Mouse (Mus musculus): ENCODE measurements at regions not wholly inside any gene's neighbourhood (a gene's known extent, or its start where the extent isn't known, plus 50 kb on each side); places are given as distances from the start of the nearest gene placed in this dataset.

- H3K4me1 ChIP-seq (replicated peaks) = 0 out of 2 replicates have a peak, but pooled peaks cover 7% of the 10 kb centered on the region
- no peak overlapping the region for H3K9ac ChIP-seq (replicated peaks)
- no peaks in the 10 kb centered on the region for H3K36me3 ChIP-seq
- peaks cover 8% of the 10 kb centered on the region; the same call in 1 of the 2 replicates for H3K9me3 ChIP-seq
- H3K27ac ChIP-seq = no peak overlapping the region
- 6% methylated on average over 15 of the region's 15 CpGs for WGBS
- no peak for ATAC-seq
- H3K4me2 ChIP-seq (replicated peaks) = no peak overlapping the region
- no peak overlapping the region for H3K4me3 ChIP-seq (replicated peaks)
- peaks cover 65% of the 10 kb centered on the region for H3K27me3 ChIP-seq
These were observed 61.6 kb upstream of the 4932438H23Rik start for GRCm38 (mm10) chr16:91156506-91156905.

- H3K4me3 ChIP-seq (replicated peaks) = no peak overlapping the region
- H3K27me3 ChIP-seq = peaks cover 93% of the 10 kb centered on the region
- no peak overlapping the region for H3K9ac ChIP-seq (replicated peaks)
- no peaks in the 10 kb centered on the region for H3K36me3 ChIP-seq
- 15% methylated on average over 8 of the region's 8 CpGs for WGBS
- no peak for ATAC-seq
- H3K4me1 ChIP-seq (replicated peaks) = 0 out of 2 replicates have a peak, but pooled peaks cover 7% of the 10 kb centered on the region
- peaks cover 4% of the 10 kb centered on the region; the same call in 1 of the 2 replicates for H3K9me3 ChIP-seq
- no peak overlapping the region for H3K27ac ChIP-seq
- H3K4me2 ChIP-seq (replicated peaks) = no peak overlapping the region
These were observed 64.6 kb upstream of the Olig2 start for GRCm38 (mm10) chr16:91160679-91161078.

GRCm38 (mm10) chr16:91161616-91162015, 63.6 kb upstream of the Olig2 start:
- 0 out of 2 replicates have a peak, but pooled peaks cover 3% of the 10 kb centered on the region for H3K4me1 ChIP-seq (replicated peaks)
- no peak overlapping the region for H3K27ac ChIP-seq
- WGBS = 87% methylated on average over 6 of the region's 6 CpGs
- H3K4me3 ChIP-seq (replicated peaks) = no peak overlapping the region
- no peak overlapping the region for H3K9ac ChIP-seq (replicated peaks)
- no peaks in the 10 kb centered on the region for H3K36me3 ChIP-seq
- H3K27me3 ChIP-seq = peaks cover 91% of the 10 kb centered on the region
- ATAC-seq = no peak
- no peak overlapping the region for H3K4me2 ChIP-seq (replicated peaks)
- H3K9me3 ChIP-seq = peaks cover 4% of the 10 kb centered on the region; the same call in 1 of the 2 replicates

GRCm38 (mm10) chr16:91162381-91162780, 62.9 kb upstream of the Olig2 start:
- Histone ChIP-seq H3K9me3 (peaks cover 4% of the 10 kb centered on the region; the same call in 1 of the 2 replicates), H3K27ac (no peak overlapping the region), H3K4me1 (replicated peaks) (no peaks in the 10 kb centered on the region), H3K36me3 (no peaks in the 10 kb centered on the region), H3K27me3 (peaks cover 92% of the 10 kb centered on the region), H3K4me2 (replicated peaks) (no peak overlapping the region), H3K9ac (replicated peaks) (no peak overlapping the region), H3K4me3 (replicated peaks) (no peak overlapping the region)
- 85% methylated on average over 6 of the region's 6 CpGs for WGBS
- no peak for ATAC-seq

- Histone ChIP-seq H3K4me2 (replicated peaks) (no peak overlapping the region), H3K27ac (no peak overlapping the region), H3K4me3 (replicated peaks) (no peak overlapping the region), H3K36me3 (no peaks in the 10 kb centered on the region), H3K9ac (replicated peaks) (no peak overlapping the region), H3K4me1 (replicated peaks) (peaks cover 12% of the 10 kb centered on the region), H3K9me3 (no peaks in the 10 kb centered on the region), H3K27me3 (peaks cover 97% of the 10 kb centered on the region)
- no peak for ATAC-seq
- WGBS = 78% methylated on average over 4 of the region's 4 CpGs
These were observed 59.4 kb upstream of the Olig2 start for GRCm38 (mm10) chr16:91165906-91166305.

GRCm38 (mm10) chr16:91166866-91167265, 58.4 kb upstream of the Olig2 start:
- Histone ChIP-seq H3K9ac (replicated peaks) (no peak overlapping the region), H3K9me3 (no peaks in the 10 kb centered on the region), H3K4me3 (replicated peaks) (no peak overlapping the region), H3K27ac (no peak overlapping the region), H3K4me1 (replicated peaks) (peaks cover 12% of the 10 kb centered on the region), H3K36me3 (no peaks in the 10 kb centered on the region), H3K4me2 (replicated peaks) (no peak overlapping the region), H3K27me3 (peaks cover 97% of the 10 kb centered on the region)
- ATAC-seq = peak; percentile 76

- Histone ChIP-seq H3K27me3 (peaks cover 93% of the 10 kb centered on the region), H3K9ac (replicated peaks) (no peak overlapping the region), H3K4me2 (replicated peaks) (no peak overlapping the region), H3K4me3 (replicated peaks) (no peak overlapping the region), H3K4me1 (replicated peaks) (peaks cover 22% of the 10 kb centered on the region), H3K36me3 (no peaks in the 10 kb centered on the region), H3K27ac (no peak overlapping the region), H3K9me3 (no peaks in the 10 kb centered on the region)
- WGBS = 21% methylated on average over 7 of the region's 7 CpGs
- no peak for ATAC-seq
These were observed 56.9 kb upstream of the Olig2 start for GRCm38 (mm10) chr16:91168398-91168797.

GRCm38 (mm10) chr16:91169829-91170228, 55.4 kb upstream of the Olig2 start:
- peak overlapping the region; percentile 13 for H3K4me3 ChIP-seq (replicated peaks)
- no peaks in the 10 kb centered on the region for H3K9me3 ChIP-seq

GRCm38 (mm10) chr16:91171911-91172440, 53.3 kb upstream of the Olig2 start:
- H3K4me1 ChIP-seq (replicated peaks) = peaks cover 43% of the 10 kb centered on the region

More at GRCm38 (mm10) chr16:91169829-91170228, 55.4 kb upstream of the Olig2 start:
- peak overlapping the region; percentile 49 for H3K4me2 ChIP-seq (replicated peaks)
- no peak overlapping the region for H3K9ac ChIP-seq (replicated peaks)
- H3K27me3 ChIP-seq = peaks cover 92% of the 10 kb centered on the region
- WGBS = under 1% methylated on average over 16 of the region's 16 CpGs
- no peak; the same call in 1 of the 2 replicates for ATAC-seq
- no peaks in the 10 kb centered on the region for H3K36me3 ChIP-seq
- peaks cover 36% of the 10 kb centered on the region for H3K4me1 ChIP-seq (replicated peaks)
- H3K27ac ChIP-seq = no peak overlapping the region

GRCm38 (mm10) chr16:91172510-91172909, 52.7 kb upstream of the Olig2 start:
- H3K27ac ChIP-seq = no peak overlapping the region
- H3K36me3 ChIP-seq = no peaks in the 10 kb centered on the region
- H3K9me3 ChIP-seq = no peaks in the 10 kb centered on the region
- peaks cover 92% of the 10 kb centered on the region for H3K27me3 ChIP-seq
- ATAC-seq = no peak
- H3K4me2 ChIP-seq (replicated peaks) = no peak overlapping the region
- H3K4me3 ChIP-seq (replicated peaks) = no peak overlapping the region
- peaks cover 43% of the 10 kb centered on the region for H3K4me1 ChIP-seq (replicated peaks)
- H3K9ac ChIP-seq (replicated peaks) = no peak overlapping the region
- 35% methylated on average over 9 of the region's 9 CpGs for WGBS

More at GRCm38 (mm10) chr16:91171911-91172440, 53.3 kb upstream of the Olig2 start:
- Histone ChIP-seq H3K36me3 (no peaks in the 10 kb centered on the region), H3K27ac (no peak overlapping the region), H3K27me3 (peaks cover 92% of the 10 kb centered on the region), H3K9ac (replicated peaks) (no peak overlapping the region), H3K4me3 (replicated peaks) (no peak overlapping the region), H3K9me3 (no peaks in the 10 kb centered on the region), H3K4me2 (replicated peaks) (no peak overlapping the region)
- WGBS = 32% methylated on average over 14 of the region's 14 CpGs
- no peak for ATAC-seq

GRCm38 (mm10) chr16:91173241-91173640, 52.0 kb upstream of the Olig2 start:
- no peak overlapping the region for H3K4me3 ChIP-seq (replicated peaks)
- 11% methylated on average over 15 of the region's 15 CpGs for WGBS
- no peaks in the 10 kb centered on the region for H3K36me3 ChIP-seq
- H3K9me3 ChIP-seq = no peaks in the 10 kb centered on the region
- ATAC-seq = no peak
- H3K27me3 ChIP-seq = peaks cover 92% of the 10 kb centered on the region
- peak overlapping the region; percentile 15 for H3K4me2 ChIP-seq (replicated peaks)
- H3K9ac ChIP-seq (replicated peaks) = no peak overlapping the region
- H3K27ac ChIP-seq = 0 out of 2 replicates have a peak overlapping the region, but pooled peaks have one; percentile 39
- peaks cover 43% of the 10 kb centered on the region for H3K4me1 ChIP-seq (replicated peaks)

GRCm38 (mm10) chr16:91173870-91174278, 51.4 kb upstream of the Olig2 start:
- Histone ChIP-seq H3K27me3 (peaks cover 92% of the 10 kb centered on the region), H3K4me1 (replicated peaks) (peaks cover 43% of the 10 kb centered on the region), H3K9me3 (no peaks in the 10 kb centered on the region), H3K9ac (replicated peaks) (0 out of 2 replicates have a peak overlapping the region, but pooled peaks have one; percentile 34), H3K4me2 (replicated peaks) (no peak overlapping the region), H3K36me3 (no peaks in the 10 kb centered on the region), H3K27ac (peak overlapping the region; percentile 32; the same call in 1 of the 2 replicates), H3K4me3 (replicated peaks) (no peak overlapping the region)
- 8% methylated on average over 3 of the region's 3 CpGs for WGBS
- ATAC-seq = peak; percentile 64

- Histone ChIP-seq H3K4me1 (replicated peaks) (peaks cover 41% of the 10 kb centered on the region), H3K4me2 (replicated peaks) (no peak overlapping the region), H3K4me3 (replicated peaks) (no peak overlapping the region), H3K27me3 (peaks cover 91% of the 10 kb centered on the region), H3K9me3 (no peaks in the 10 kb centered on the region), H3K9ac (replicated peaks) (no peak overlapping the region), H3K36me3 (no peaks in the 10 kb centered on the region), H3K27ac (peak overlapping the region; percentile 32; the same call in 1 of the 2 replicates)
- no peak for ATAC-seq
- 48% methylated on average over 4 of the region's 4 CpGs for WGBS
These were observed 50.9 kb upstream of the Olig2 start for GRCm38 (mm10) chr16:91174401-91174800.

Measured in midbrain, embryonic 13.5 days (tissue).